Mouse (Mus musculus): ENCODE measurements at regions not wholly inside any gene's neighbourhood (a gene's known extent, or its start where the extent isn't known, plus 50 kb on each side); places are given as distances from the start of the nearest gene placed in this dataset.
"Not testable (repeated sequence)": the region's sequence is repeated elsewhere in the genome, so short reads cannot be mapped to it uniquely, and the experiment has no call there.

GRCm38 (mm10) chr11:113132078-113133064 lies 350.3 kb downstream of the Sox9 start:
- no peak for DNase-seq (ENCODE audit: low spot score)

- DNase-seq (ENCODE audit: low spot score): no peak
These were observed 351.4 kb downstream of the Sox9 start for GRCm38 (mm10) chr11:113133407-113133806.

GRCm38 (mm10) chr11:113135261-113135660 lies 353.2 kb downstream of the Sox9 start:
- no peak for DNase-seq (ENCODE audit: low spot score)

- DNase-seq (ENCODE audit: low spot score): no peak
These were observed 356.4 kb downstream of the Sox9 start for GRCm38 (mm10) chr11:113138462-113138861.

GRCm38 (mm10) chr11:113140595-113140994 lies 358.6 kb downstream of the Sox9 start:
- DNase-seq (ENCODE audit: low spot score): no peak

GRCm38 (mm10) chr11:113142816-113143215 lies 360.8 kb downstream of the Sox9 start:
- DNase-seq (ENCODE audit: low spot score): no peak

GRCm38 (mm10) chr11:113143839-113144627 lies 362.0 kb downstream of the Sox9 start:
- DNase-seq (ENCODE audit: low spot score): peak; percentile 13

- no peak for DNase-seq (ENCODE audit: low spot score)
These were observed 363.7 kb downstream of the Sox9 start for GRCm38 (mm10) chr11:113145721-113146120.

GRCm38 (mm10) chr11:113146762-113147161 lies 364.7 kb downstream of the Sox9 start:
- no peak for DNase-seq (ENCODE audit: low spot score)

GRCm38 (mm10) chr11:113147535-113148197 lies 365.6 kb downstream of the Sox9 start:
- DNase-seq (ENCODE audit: low spot score): no peak

GRCm38 (mm10) chr11:113148198-113148537 lies 366.1 kb downstream of the Sox9 start:
- no peak for DNase-seq (ENCODE audit: low spot score)

- no peak for DNase-seq (ENCODE audit: low spot score)
These were observed 373.5 kb downstream of the Sox9 start for GRCm38 (mm10) chr11:113155515-113155914.

GRCm38 (mm10) chr11:113163941-113164340 lies 381.9 kb downstream of the Sox9 start:
- DNase-seq (ENCODE audit: low spot score): no peak

- DNase-seq (ENCODE audit: low spot score): no peak
These were observed 382.5 kb downstream of the Sox9 start for GRCm38 (mm10) chr11:113164510-113164909.

- peak; percentile 91 for DNase-seq (ENCODE audit: low spot score)
These were observed 383.2 kb downstream of the Sox9 start for GRCm38 (mm10) chr11:113165069-113165795.

GRCm38 (mm10) chr11:113166517-113166916 lies 384.5 kb downstream of the Sox9 start:
- no peak for DNase-seq (ENCODE audit: low spot score)

GRCm38 (mm10) chr11:113172497-113173140 lies 390.6 kb downstream of the Sox9 start:
- peak; percentile 45 for DNase-seq (ENCODE audit: low spot score)

- not testable (repeated sequence) for DNase-seq (ENCODE audit: low spot score)
These were observed 391.3 kb downstream of the Sox9 start for GRCm38 (mm10) chr11:113173317-113173716.

GRCm38 (mm10) chr11:113174011-113174507 lies 392.0 kb downstream of the Sox9 start:
- DNase-seq (ENCODE audit: low spot score): no peak

GRCm38 (mm10) chr11:113175323-113175722 lies 393.3 kb downstream of the Sox9 start:
- peak; percentile 39 for DNase-seq (ENCODE audit: low spot score)

- peak; percentile 65 for DNase-seq (ENCODE audit: low spot score)
These were observed 394.2 kb downstream of the Sox9 start for GRCm38 (mm10) chr11:113176183-113176582.
